Mouse (Mus musculus): ENCODE results near the gene Slc25a16. TPM values are rescaled to one million over a fixed set of nuclear protein-coding genes. Genes with fewer than 3 reads are reported as not detected.
"Not testable (repeated sequence)": the region's sequence is repeated elsewhere in the genome, so short reads cannot be mapped to it uniquely, and the experiment has no call there.

The Slc25a16 gene
- polyA plus RNA-seq, 1 experiment from 2014 or later: 17.5 TPM

DNA sequence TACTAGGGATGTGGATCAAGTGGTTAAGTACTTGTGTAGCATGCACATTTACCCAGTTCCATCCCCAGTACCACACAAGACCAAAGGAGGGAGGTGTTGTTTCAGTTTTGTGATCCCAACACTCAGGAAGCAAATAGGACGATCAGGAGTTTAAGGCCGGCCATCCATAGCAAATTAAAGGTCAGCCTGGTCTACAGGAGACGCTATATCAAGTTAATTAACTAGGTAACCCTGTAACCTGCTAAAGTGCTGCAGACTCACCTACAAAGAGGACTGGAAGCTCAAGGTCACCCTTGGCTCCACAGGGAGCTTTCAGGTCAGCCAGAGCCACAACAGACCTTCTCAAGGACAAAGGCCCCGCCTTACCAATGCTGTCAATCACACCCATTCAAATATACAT lies 23.7 kb upstream of the Slc25a16 start:
- Histone ChIP-seq H3K4me1 (ENCODE audit: control insufficient read depth, insufficient read depth, low read length) (no peaks in the 10 kb centered on the region), H3K27ac (ENCODE audit: low read length) (no peak overlapping the region), H3K9me3 (ENCODE audit: control insufficient read depth, low read depth, low read length) (no peaks in the 10 kb centered on the region), H3K27me3 (ENCODE audit: control insufficient read depth, insufficient read depth, low read length) (no peaks in the 10 kb centered on the region), H3K9ac (replicated peaks; ENCODE audit: low read depth, low read length) (no peak overlapping the region), H3K4me2 (replicated peaks; ENCODE audit: low read depth, low read length) (no peak overlapping the region), H3K36me3 (ENCODE audit: control insufficient read depth, insufficient read depth, low read length) (no peaks in the 10 kb centered on the region), H3K4me3 (ENCODE audit: low read depth, low read length) (no peak overlapping the region)
- 68% methylated on average over 4 of the region's 4 CpGs for WGBS
- ATAC-seq (ENCODE audit: insufficient number of reproducible peaks, insufficient read depth, low FRiP score, low read depth): no peak

DNA sequence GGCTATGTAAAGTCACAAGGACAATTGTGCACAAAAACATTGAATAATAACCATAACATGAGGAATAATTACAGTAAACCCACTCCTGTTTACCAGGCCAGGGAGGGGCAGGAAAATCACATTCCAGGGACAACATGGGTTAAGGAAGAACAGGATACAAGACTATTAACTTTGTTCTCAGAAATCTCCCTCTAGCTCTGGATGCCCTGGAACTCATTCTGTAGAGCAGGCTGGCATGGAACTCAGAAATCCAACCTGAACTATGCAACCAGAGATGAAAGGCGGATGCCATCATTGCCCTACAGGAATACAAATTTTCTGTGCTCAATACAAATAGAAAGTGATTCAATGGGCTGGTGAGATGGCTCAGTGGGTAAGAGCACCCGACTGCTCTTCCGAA lies 23.0 kb upstream of the Slc25a16 start:
- 94% methylated on average over 3 of the region's 3 CpGs for WGBS
- no peak for ATAC-seq (ENCODE audit: insufficient number of reproducible peaks, insufficient read depth, low FRiP score, low read depth)
- Histone ChIP-seq H3K4me1 (ENCODE audit: control insufficient read depth, insufficient read depth, low read length) (no peaks in the 10 kb centered on the region), H3K4me2 (replicated peaks; ENCODE audit: low read depth, low read length) (no peak overlapping the region), H3K9me3 (ENCODE audit: control insufficient read depth, low read depth, low read length) (no peaks in the 10 kb centered on the region), H3K36me3 (ENCODE audit: control insufficient read depth, insufficient read depth, low read length) (no peaks in the 10 kb centered on the region), H3K4me3 (ENCODE audit: low read depth, low read length) (no peak overlapping the region), H3K27ac (ENCODE audit: low read length) (no peak overlapping the region), H3K27me3 (ENCODE audit: control insufficient read depth, insufficient read depth, low read length) (no peaks in the 10 kb centered on the region), H3K9ac (replicated peaks; ENCODE audit: low read depth, low read length) (no peak overlapping the region)

DNA sequence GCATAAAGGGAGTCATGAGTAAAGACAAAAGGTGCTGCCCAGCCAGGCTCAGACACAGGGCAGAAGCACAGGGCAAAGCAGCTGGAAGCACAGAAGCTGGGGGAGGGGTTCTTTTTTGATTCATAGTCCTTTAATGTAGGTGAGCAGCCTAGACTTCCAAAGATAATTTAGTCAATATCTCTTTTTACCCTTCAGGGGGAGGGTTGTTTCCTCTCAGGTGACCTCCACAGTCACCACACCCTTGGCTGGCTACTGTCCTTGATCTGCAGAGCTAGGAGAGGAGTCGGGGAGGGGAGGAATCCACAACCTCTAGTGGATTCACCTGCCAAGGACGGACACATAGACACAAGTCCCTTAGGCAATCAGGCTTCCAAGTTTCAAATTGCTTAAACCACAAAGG lies 22.4 kb upstream of the Slc25a16 start:
- no peak overlapping the region for H3K27ac ChIP-seq (ENCODE audit: low read length)
- no peaks in the 10 kb centered on the region for H3K36me3 ChIP-seq (ENCODE audit: control insufficient read depth, insufficient read depth, low read length)
- H3K9me3 ChIP-seq (ENCODE audit: control insufficient read depth, low read depth, low read length): no peaks in the 10 kb centered on the region
- no peaks in the 10 kb centered on the region for H3K4me1 ChIP-seq (ENCODE audit: control insufficient read depth, insufficient read depth, low read length)
- no peak for ATAC-seq (ENCODE audit: insufficient number of reproducible peaks, insufficient read depth, low FRiP score, low read depth)
- no peak overlapping the region for H3K9ac ChIP-seq (replicated peaks; ENCODE audit: low read depth, low read length)
- no peak overlapping the region for H3K4me2 ChIP-seq (replicated peaks; ENCODE audit: low read depth, low read length)
- WGBS: 87% methylated on average over 2 of the region's 2 CpGs
- H3K27me3 ChIP-seq (ENCODE audit: control insufficient read depth, insufficient read depth, low read length): no peaks in the 10 kb centered on the region
- no peak overlapping the region for H3K4me3 ChIP-seq (ENCODE audit: low read depth, low read length)

DNA sequence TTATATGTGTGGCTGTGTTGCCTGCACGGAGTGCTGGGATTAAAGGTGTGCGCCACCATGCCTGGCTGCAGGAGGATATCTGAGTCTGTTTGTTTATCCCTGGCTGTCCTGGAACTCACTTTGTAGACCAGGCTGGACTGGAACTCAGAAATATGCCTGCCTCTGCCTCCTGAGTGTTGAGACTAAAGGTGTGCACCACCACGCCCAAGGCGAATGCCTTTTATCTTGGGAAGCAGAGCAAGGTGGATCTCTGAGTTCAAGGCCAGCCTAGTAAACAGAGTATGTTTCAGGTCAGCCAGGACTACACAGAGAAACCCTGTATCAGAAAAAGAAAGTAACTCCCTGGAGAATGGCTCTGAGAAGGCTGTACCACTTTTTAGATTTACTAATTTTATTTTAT lies 20.3 kb upstream of the Slc25a16 start:
- Histone ChIP-seq H3K4me3 (ENCODE audit: low read depth, low read length) (no peak overlapping the region), H3K36me3 (ENCODE audit: control insufficient read depth, insufficient read depth, low read length) (no peaks in the 10 kb centered on the region), H3K4me1 (ENCODE audit: control insufficient read depth, insufficient read depth, low read length) (no peaks in the 10 kb centered on the region), H3K9me3 (ENCODE audit: control insufficient read depth, low read depth, low read length) (no peaks in the 10 kb centered on the region), H3K4me2 (replicated peaks; ENCODE audit: low read depth, low read length) (no peak overlapping the region), H3K9ac (replicated peaks; ENCODE audit: low read depth, low read length) (no peak overlapping the region), H3K27ac (ENCODE audit: low read length) (no peak overlapping the region), H3K27me3 (ENCODE audit: control insufficient read depth, insufficient read depth, low read length) (no peaks in the 10 kb centered on the region)
- ATAC-seq (ENCODE audit: insufficient number of reproducible peaks, insufficient read depth, low FRiP score, low read depth): no peak
- WGBS: 94% methylated on average over 4 of the region's 4 CpGs

DNA sequence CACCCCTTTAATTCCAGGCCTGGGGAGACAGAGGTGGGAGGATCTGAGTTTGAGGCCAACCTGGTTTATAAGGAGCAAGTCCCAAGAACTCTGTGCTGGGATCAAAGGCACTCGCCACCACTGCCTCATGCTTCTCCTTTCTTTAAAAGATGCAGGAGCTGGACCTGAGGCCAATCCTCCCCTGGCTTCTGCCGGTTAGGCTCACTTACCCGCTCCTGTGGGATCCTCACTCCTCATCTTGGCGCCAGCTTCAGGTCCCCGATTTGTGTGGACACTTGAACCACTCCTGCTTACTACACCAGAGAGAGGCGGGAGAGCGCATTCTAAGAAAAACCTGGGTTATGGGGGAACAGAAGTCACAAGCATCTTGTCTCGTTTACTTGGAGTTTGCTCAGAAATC lies 18.6 kb upstream of the Slc25a16 start:
- Histone ChIP-seq H3K4me3 (ENCODE audit: low read depth, low read length) (no peak overlapping the region), H3K9me3 (ENCODE audit: control insufficient read depth, low read depth, low read length) (no peaks in the 10 kb centered on the region), H3K36me3 (ENCODE audit: control insufficient read depth, insufficient read depth, low read length) (no peaks in the 10 kb centered on the region), H3K27ac (ENCODE audit: low read length) (no peak overlapping the region), H3K4me1 (ENCODE audit: control insufficient read depth, insufficient read depth, low read length) (no peaks in the 10 kb centered on the region), H3K4me2 (replicated peaks; ENCODE audit: low read depth, low read length) (no peak overlapping the region), H3K9ac (replicated peaks; ENCODE audit: low read depth, low read length) (no peak overlapping the region), H3K27me3 (ENCODE audit: control insufficient read depth, insufficient read depth, low read length) (no peaks in the 10 kb centered on the region)
- 38% methylated on average over 8 of the region's 8 CpGs for WGBS
- no peak for ATAC-seq (ENCODE audit: insufficient number of reproducible peaks, insufficient read depth, low FRiP score, low read depth)

DNA sequence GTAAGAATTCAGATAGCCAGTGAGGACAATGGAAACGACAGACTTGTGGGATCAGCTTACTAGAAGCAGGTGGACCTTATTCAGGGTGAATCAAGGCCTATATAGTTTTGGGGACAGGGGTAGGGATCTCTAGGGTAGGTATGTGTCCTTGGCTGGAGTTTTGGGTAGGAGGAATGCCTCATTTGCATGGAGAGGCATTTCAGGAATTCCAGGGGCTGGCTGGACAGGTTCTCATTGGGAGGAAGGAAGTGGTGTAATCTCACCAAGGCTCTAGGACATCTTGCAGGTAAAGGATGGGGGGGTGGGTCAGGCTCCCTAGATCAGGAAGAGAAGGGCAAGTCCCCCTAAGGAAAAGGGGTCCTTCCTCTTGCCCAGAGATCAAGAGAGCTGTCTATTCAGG lies 17.6 kb upstream of the Slc25a16 start:
- Histone ChIP-seq H3K9ac (replicated peaks; ENCODE audit: low read depth, low read length) (no peak overlapping the region), H3K27me3 (ENCODE audit: control insufficient read depth, insufficient read depth, low read length) (no peaks in the 10 kb centered on the region), H3K4me3 (ENCODE audit: low read depth, low read length) (no peak overlapping the region), H3K27ac (ENCODE audit: low read length) (no peak overlapping the region), H3K4me2 (replicated peaks; ENCODE audit: low read depth, low read length) (no peak overlapping the region), H3K4me1 (ENCODE audit: control insufficient read depth, insufficient read depth, low read length) (no peaks in the 10 kb centered on the region), H3K36me3 (ENCODE audit: control insufficient read depth, insufficient read depth, low read length) (no peaks in the 10 kb centered on the region), H3K9me3 (ENCODE audit: control insufficient read depth, low read depth, low read length) (no peaks in the 10 kb centered on the region)
- ATAC-seq (ENCODE audit: insufficient number of reproducible peaks, insufficient read depth, low FRiP score, low read depth): no peak
- WGBS: 28% methylated on average over 1 of the region's 1 CpGs

DNA sequence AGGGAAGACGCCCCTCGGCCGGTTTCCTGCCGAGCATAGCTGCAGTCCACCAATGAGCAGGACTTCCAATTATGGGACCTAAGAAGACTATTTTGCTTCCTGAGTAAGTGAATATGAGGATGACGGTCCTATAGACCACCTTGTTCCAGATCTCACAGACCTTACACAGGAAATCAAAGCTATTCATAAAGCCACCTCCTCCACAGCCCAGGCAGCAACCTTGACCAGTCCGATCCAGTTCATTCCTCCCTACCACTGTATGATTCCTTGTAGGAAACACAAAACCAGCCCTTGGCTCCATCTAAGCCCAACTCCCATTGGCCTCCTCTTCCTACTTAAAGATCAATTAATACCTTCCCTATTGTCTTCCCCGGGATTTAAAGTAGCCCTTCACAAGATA lies 14.1 kb upstream of the Slc25a16 start:
- no peak for ATAC-seq (ENCODE audit: insufficient number of reproducible peaks, insufficient read depth, low FRiP score, low read depth)
- no peaks in the 10 kb centered on the region for H3K4me1 ChIP-seq (ENCODE audit: control insufficient read depth, insufficient read depth, low read length)

DNA sequence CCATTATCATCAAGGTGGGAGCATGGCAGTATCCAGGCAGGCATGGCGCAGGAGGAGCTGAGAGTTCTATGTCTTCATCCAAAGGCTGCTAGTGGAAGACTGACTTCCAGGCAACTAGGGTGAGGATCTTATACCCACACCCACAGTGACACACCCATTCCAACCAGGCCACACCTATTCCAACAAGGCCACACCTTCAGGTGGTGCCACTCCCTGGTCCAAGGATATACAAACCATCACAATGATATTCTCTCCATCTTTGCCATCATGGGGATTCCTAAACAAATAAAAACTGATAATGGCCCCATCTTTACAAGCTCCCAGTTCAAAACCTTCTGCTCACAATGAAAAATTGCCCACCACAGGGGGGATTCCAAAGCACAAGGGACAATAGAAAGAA lies 11.5 kb upstream of the Slc25a16 start, which contains the start of gene Tet1:
TSS of gene Tet1 (minus strand) at position 101 of the 400 bp plus-strand sequence.
- not testable (repeated sequence) for H3K27ac ChIP-seq (ENCODE audit: low read length); H3K4me2 ChIP-seq (replicated peaks; ENCODE audit: low read depth, low read length); H3K36me3 ChIP-seq (ENCODE audit: control insufficient read depth, insufficient read depth, low read length); H3K9ac ChIP-seq (replicated peaks; ENCODE audit: low read depth, low read length); H3K4me1 ChIP-seq (ENCODE audit: control insufficient read depth, insufficient read depth, low read length); H3K4me3 ChIP-seq (ENCODE audit: low read depth, low read length); H3K27me3 ChIP-seq (ENCODE audit: control insufficient read depth, insufficient read depth, low read length); ATAC-seq (ENCODE audit: insufficient number of reproducible peaks, insufficient read depth, low FRiP score, low read depth); H3K9me3 ChIP-seq (ENCODE audit: control insufficient read depth, low read depth, low read length)
- no CpG with 5 or more reads among the region's 1 CpGs for WGBS

More for the DNA sequence above, 14.1 kb upstream of the Slc25a16 start:
- Histone ChIP-seq H3K4me3 (ENCODE audit: low read depth, low read length) (no peak overlapping the region), H3K27me3 (ENCODE audit: control insufficient read depth, insufficient read depth, low read length) (no peaks in the 10 kb centered on the region), H3K36me3 (ENCODE audit: control insufficient read depth, insufficient read depth, low read length) (no peaks in the 10 kb centered on the region), H3K27ac (ENCODE audit: low read length) (no peak overlapping the region), H3K9ac (replicated peaks; ENCODE audit: low read depth, low read length) (no peak overlapping the region), H3K4me2 (replicated peaks; ENCODE audit: low read depth, low read length) (no peak overlapping the region), H3K9me3 (ENCODE audit: control insufficient read depth, low read depth, low read length) (no peaks in the 10 kb centered on the region)
- 92% methylated on average over 7 of the region's 7 CpGs for WGBS

DNA sequence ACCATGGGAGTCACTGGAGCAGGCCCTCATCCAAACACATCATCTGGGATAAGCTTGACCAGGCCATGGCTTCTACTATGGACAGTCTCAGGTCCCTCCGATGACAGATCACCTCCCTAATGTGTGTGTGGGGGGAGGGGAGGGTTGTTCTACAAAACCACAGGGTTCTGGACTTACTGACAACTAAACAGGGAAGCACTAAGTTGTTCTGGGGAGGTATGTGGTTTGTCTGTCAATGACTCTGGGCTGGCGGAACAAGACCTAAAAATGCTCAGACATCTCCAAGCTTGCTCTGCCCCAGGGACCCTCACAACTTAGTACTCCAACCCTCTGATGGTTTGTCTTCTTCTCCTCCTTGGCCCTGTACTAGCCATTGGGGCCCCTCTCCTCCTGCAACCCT lies 9.3 kb upstream of the Slc25a16 start:
- 92% methylated on average over 2 of the region's 2 CpGs for WGBS
- H3K9me3 ChIP-seq (ENCODE audit: control insufficient read depth, low read depth, low read length): no peaks in the 10 kb centered on the region
- no peaks in the 10 kb centered on the region for H3K4me1 ChIP-seq (ENCODE audit: control insufficient read depth, insufficient read depth, low read length)
- no peaks in the 10 kb centered on the region for H3K27me3 ChIP-seq (ENCODE audit: control insufficient read depth, insufficient read depth, low read length)
- H3K4me3 ChIP-seq (ENCODE audit: low read depth, low read length): no peak overlapping the region
- H3K27ac ChIP-seq (ENCODE audit: low read length): no peak overlapping the region
- no peak for ATAC-seq (ENCODE audit: insufficient number of reproducible peaks, insufficient read depth, low FRiP score, low read depth)
- H3K9ac ChIP-seq (replicated peaks; ENCODE audit: low read depth, low read length): no peak overlapping the region
- no peaks in the 10 kb centered on the region for H3K36me3 ChIP-seq (ENCODE audit: control insufficient read depth, insufficient read depth, low read length)
- no peak overlapping the region for H3K4me2 ChIP-seq (replicated peaks; ENCODE audit: low read depth, low read length)
